Mouse (Mus musculus) liver, postnatal 0 days (tissue): ENCODE data around the gene Gadl1. TPM values are rescaled to one million over a fixed set of nuclear protein-coding genes. Genes with fewer than 3 reads are reported as not detected.

Experiments used
- ATAC-seq: fragments of 200-750 bp; cut with Nextera tagmentation; 2 replicates; pipeline ENCODE4 v1.8.0; 2017; ENCODE audit warnings: mild to moderate bottlenecking, moderate library complexity
- DNase-seq: peaks from one replicate; pipeline ENCODE4 v3.0.0-alpha.2; 2016
- H3K27ac ChIP-seq: fragments of 300-500 bp; sonication (generic); 2 replicates; pipeline ENCODE4 v1.5.1; 2014; ENCODE audit warnings: antibody characterized with exemption, moderate library complexity, mild to moderate bottlenecking, low read depth
- H3K27me3 ChIP-seq: fragments of 300-500 bp; sonication (generic); 2 replicates; pipeline ENCODE4 v1.6.1; 2014; ENCODE audit warnings: low read length, control low read depth, mixed read lengths; ENCODE audit not compliant: insufficient read depth
- H3K36me3 ChIP-seq: fragments of 300-500 bp; sonication (generic); replicated peaks from 2 replicates; pipeline ENCODE4 v1.6.1; 2014; ENCODE audit warnings: mild to moderate bottlenecking, control low read depth, low read length, moderate library complexity, mixed read lengths; ENCODE audit not compliant: insufficient read depth
- H3K4me1 ChIP-seq: fragments of 300-500 bp; sonication (generic); 2 replicates; pipeline ENCODE4 v1.6.1; 2014; ENCODE audit warnings: antibody characterized with exemption, mild to moderate bottlenecking, control low read depth; ENCODE audit not compliant: insufficient read depth
- H3K4me2 ChIP-seq: fragments of 300-500 bp; sonication (generic); 2 replicates; pipeline ENCODE4 v1.6.1; 2014; ENCODE audit warnings: low read depth, mild to moderate bottlenecking, low read length, moderate library complexity, mixed read lengths
- H3K4me3 ChIP-seq: fragments of 300-500 bp; sonication (generic); 2 replicates; pipeline ENCODE4 v1.5.1; 2014; ENCODE audit warnings: low read depth, low read length
- H3K9ac ChIP-seq: fragments of 300-500 bp; sonication (generic); replicated peaks from 2 replicates; pipeline ENCODE4 v1.6.1; 2014; ENCODE audit warnings: mild to moderate bottlenecking, moderate library complexity
- H3K9me3 ChIP-seq: fragments of 300-500 bp; sonication (generic); 2 replicates; pipeline ENCODE4 v1.6.1; 2016; ENCODE audit warnings: mild to moderate bottlenecking, control low read depth, low read length, mixed read lengths
- CTCF ChIP-seq: sonication (generic); IDR thresholded peaks from 2 replicates; pipeline ENCODE4 v1.5.1; 2016; ENCODE audit warnings: antibody characterized with exemption, low read depth
- EP300 ChIP-seq: IDR thresholded peaks from 2 replicates; pipeline ENCODE4 v1.6.1; 2016; ENCODE audit warnings: antibody characterized with exemption, low read depth, mild to moderate bottlenecking
- WGBS: fragments of 180-500 bp; shearing (Covaris S2); extraction: QIAGEN DNeasy Blood & Tissue Kit; methylation state at CpG from one replicate; pipeline ENCODE4 v1.1.7; 2014; ENCODE audit not compliant: insufficient replicate concordance; 5-methylcytosine and 5-hydroxymethylcytosine counted together
- polyA plus RNA-seq: library from polyadenylated mRNA; unstranded; fragments of >200 nt; fragmentation: Nextera tagmentation; extraction: Ambion mirVana; gene quantifications from 2 replicates; pipeline ENCODE4 v1.2.1, GENCODE M21; 2015

The Gadl1 gene
- polyA plus RNA-seq, 1 experiment from 2014 or later = 0.19 TPM

DNA sequence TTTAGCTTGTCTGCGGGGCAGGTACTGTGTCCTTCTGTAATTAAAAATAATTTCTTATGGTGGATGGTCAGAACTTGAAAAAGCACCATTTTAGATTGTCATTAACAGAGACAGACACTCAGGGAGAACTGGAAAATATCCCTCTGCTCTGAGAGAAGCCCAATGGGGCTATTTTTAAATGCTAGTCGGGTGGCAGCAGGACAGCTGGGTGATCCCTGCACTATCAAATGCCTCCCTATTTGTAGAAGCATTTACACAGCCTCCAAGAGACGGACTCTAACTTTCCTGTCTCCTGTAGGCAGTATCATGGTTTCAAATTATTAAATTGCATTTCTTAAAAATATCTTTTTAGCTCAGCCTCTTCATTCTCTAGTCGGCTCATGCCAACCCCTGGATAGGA lies 89.1 kb downstream of the Gadl1 start:
- no peak overlapping the region for H3K27ac ChIP-seq
- no peaks in the 10 kb centered on the region for H3K4me1 ChIP-seq
- TF ChIP-seq EP300 (no peak), CTCF (no peak)
- no peak overlapping the region for H3K4me2 ChIP-seq
- no peak for ATAC-seq
- H3K4me3 ChIP-seq = no peak overlapping the region
- no peaks in the 10 kb centered on the region for H3K9me3 ChIP-seq
- no peaks in the 10 kb centered on the region for H3K27me3 ChIP-seq
- no peak overlapping the region for H3K9ac ChIP-seq
- WGBS = 65% methylated on average over 4 of the region's 4 CpGs
- H3K36me3 ChIP-seq = no peaks in the 10 kb centered on the region
- no peak for DNase-seq

DNA sequence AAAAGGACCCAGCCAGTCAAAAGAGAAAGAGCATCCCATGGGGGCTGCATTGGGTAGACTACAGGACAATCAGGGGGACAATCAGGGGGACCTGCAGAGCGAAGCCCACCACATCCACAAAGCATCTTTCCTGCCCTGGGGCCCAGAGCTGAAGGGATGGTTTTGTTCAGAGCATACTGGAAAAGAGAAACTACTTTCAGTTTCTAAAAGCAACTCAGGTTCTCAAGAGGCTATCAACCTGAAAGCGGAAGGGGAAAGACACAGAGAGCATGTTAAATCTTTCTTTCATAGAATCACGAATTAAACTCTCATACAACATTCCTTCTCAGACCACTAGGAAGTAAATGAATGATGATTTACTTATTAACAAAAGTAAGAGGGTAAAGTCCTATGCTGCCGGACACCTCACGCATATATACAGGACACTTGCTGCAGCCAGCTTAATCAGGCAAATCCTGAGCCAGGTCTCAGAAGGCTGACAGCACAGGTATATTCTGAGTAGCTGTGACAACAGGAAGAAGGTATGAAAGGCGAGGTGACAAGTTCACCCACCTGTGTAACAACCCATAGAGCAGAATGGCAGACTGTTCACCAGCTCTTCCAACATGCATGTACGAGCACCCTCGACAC lies 90.2 kb downstream of the Gadl1 start:
- Histone ChIP-seq H3K4me3 (no peak overlapping the region), H3K9me3 (no peaks in the 10 kb centered on the region), H3K27ac (no peak overlapping the region), H3K4me2 (no peak overlapping the region), H3K4me1 (no peaks in the 10 kb centered on the region), H3K36me3 (no peaks in the 10 kb centered on the region), H3K9ac (no peak overlapping the region), H3K27me3 (no peaks in the 10 kb centered on the region)
- ATAC-seq = no peak
- no peak for DNase-seq
- TF ChIP-seq EP300 = no peak
- no peak for TF ChIP-seq CTCF
- WGBS = 66% methylated on average over 8 of the region's 8 CpGs

DNA sequence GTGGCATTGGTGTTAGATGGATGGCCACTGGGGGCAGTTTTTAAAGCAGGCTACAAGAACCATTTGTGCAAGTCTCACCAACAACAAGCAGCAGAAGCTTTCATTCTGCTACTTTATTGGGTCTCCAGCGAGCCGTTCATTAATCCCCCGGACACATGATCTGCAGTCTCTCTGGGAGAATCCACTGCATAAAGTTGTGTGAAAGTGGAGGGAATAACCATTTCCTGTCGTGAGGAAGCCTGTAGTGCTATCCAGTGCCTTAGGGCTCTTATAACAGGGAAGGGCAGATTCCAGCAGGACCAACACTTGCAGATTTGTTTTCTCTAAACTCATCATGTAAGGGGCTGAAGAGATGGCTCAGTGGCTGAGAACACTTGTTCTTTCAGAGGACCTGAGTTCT lies 104.7 kb downstream of the Gadl1 start:
- TF ChIP-seq CTCF (no peak), EP300 (no peak)
- Histone ChIP-seq H3K9me3 (no peaks in the 10 kb centered on the region), H3K27me3 (no peaks in the 10 kb centered on the region), H3K36me3 (no peaks in the 10 kb centered on the region), H3K4me3 (no peak overlapping the region), H3K9ac (no peak overlapping the region), H3K4me2 (no peak overlapping the region), H3K27ac (no peak overlapping the region), H3K4me1 (no peaks in the 10 kb centered on the region)
- WGBS = 79% methylated on average over 4 of the region's 4 CpGs
- DNase-seq (no peak), ATAC-seq (no peak)

DNA sequence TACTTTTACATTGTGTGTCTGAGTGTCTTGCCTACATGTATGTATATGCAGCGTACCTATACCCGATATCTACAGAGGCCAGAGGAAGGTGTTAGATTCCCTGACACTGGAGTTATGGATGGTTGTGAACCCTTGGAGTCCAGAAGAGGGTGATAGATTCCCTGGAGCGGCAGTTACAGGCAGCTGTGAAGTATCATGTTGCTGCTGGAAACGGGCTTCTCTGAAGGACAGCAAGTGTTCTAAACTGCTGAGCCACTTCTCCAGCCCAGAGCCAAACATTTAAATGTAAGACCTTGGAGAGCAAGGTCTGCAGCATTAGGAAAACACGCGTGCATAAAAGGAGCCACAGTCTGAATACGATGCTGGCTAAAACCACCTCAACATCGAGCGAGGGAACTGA lies 107.0 kb downstream of the Gadl1 start:
- Histone ChIP-seq H3K9ac (no peak overlapping the region), H3K27me3 (no peaks in the 10 kb centered on the region), H3K9me3 (no peaks in the 10 kb centered on the region), H3K4me3 (no peak overlapping the region), H3K4me2 (no peak overlapping the region), H3K36me3 (no peaks in the 10 kb centered on the region), H3K4me1 (no peaks in the 10 kb centered on the region), H3K27ac (no peak overlapping the region)
- TF ChIP-seq CTCF = no peak
- TF ChIP-seq EP300 = no peak
- 80% methylated on average over 9 of the region's 9 CpGs for WGBS
- DNase-seq = no peak
- ATAC-seq = no peak

DNA sequence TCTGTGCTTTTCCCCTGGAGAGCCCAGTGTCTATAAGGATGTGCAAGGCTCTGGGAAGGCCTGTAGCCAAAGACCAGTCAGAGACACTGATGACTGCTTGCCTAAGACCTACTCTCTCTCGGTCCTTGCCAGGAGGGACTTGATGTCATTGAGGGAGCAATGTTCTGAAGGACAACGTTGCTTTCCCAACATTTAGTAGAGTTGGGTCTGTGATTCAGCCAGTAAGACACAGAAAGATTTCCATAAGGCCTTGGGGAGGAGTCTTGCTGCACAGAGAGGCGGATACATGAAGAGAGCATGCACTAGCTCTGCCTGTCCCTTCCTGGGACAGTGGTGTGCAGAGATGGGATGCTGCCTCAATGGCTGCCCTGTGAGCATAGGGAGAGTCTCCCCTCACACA lies 107.8 kb downstream of the Gadl1 start:
- 80% methylated on average over 3 of the region's 3 CpGs for WGBS
- no peak overlapping the region for H3K27ac ChIP-seq

DNA sequence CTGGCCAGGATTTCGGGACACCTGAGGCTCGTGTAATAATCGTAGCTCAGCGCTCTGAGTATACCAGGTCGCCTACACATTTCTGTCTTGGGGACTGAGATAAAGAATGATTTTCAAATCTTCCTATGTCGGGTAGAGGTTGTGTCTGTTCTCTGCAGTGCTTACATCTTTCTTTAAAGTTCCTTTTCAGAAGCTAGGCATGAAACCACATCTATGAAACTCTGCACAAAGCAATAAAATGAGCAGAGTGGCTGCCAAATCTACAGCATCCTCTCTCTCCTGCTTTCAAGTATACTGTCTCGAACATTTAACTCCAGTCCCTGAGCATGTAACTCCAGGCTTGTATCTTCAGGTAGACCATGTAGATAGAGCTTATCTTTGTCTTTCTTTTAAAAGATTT lies 109.3 kb downstream of the Gadl1 start:
- Histone ChIP-seq H3K9me3 (no peaks in the 10 kb centered on the region), H3K27ac (no peak overlapping the region), H3K36me3 (no peaks in the 10 kb centered on the region), H3K27me3 (no peaks in the 10 kb centered on the region), H3K4me1 (no peaks in the 10 kb centered on the region), H3K9ac (no peak overlapping the region), H3K4me2 (no peak overlapping the region), H3K4me3 (no peak overlapping the region)
- WGBS = 73% methylated on average over 7 of the region's 7 CpGs
- TF ChIP-seq EP300 (no peak), CTCF (no peak)
- no peak for DNase-seq
- ATAC-seq = no peak

More for the DNA sequence above, 107.8 kb downstream of the Gadl1 start:
- Histone ChIP-seq H3K36me3 (no peaks in the 10 kb centered on the region), H3K9me3 (no peaks in the 10 kb centered on the region), H3K4me3 (no peak overlapping the region), H3K27me3 (no peaks in the 10 kb centered on the region), H3K9ac (no peak overlapping the region), H3K4me1 (no peaks in the 10 kb centered on the region), H3K4me2 (no peak overlapping the region)
- ATAC-seq (no peak), DNase-seq (no peak)
- TF ChIP-seq CTCF (no peak), EP300 (no peak)

DNA sequence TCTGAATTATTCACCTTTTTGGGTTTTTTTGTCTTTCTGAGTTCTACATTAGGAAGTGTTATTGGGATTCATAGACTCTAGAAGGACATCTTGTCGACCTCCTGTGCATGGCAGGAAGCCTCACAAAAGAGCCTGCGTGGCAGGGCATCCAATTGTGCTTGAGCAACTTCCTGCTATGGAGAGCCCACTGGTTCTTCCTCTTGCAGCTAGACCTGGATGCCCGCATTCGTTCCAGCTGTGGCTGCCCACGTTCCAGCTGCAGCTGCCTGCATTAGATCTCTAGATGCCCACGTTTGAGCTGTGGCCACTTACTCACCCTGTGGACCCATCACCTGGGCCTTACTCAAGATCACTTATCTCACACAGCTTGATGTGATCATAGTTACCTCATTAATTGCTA lies 116.1 kb downstream of the Gadl1 start:
- no peak overlapping the region for H3K27ac ChIP-seq
- DNase-seq = no peak
- TF ChIP-seq EP300 (no peak), CTCF (no peak)
- H3K4me3 ChIP-seq = no peak overlapping the region
- 42% methylated on average over 6 of the region's 6 CpGs for WGBS
- no peaks in the 10 kb centered on the region for H3K9me3 ChIP-seq
- H3K36me3 ChIP-seq = no peaks in the 10 kb centered on the region
- H3K27me3 ChIP-seq = no peaks in the 10 kb centered on the region
- no peak for ATAC-seq
- no peaks in the 10 kb centered on the region for H3K4me1 ChIP-seq
- no peak overlapping the region for H3K9ac ChIP-seq
- no peak overlapping the region for H3K4me2 ChIP-seq
